Mouse (Mus musculus): Measurements from ENCODE around the gene Nadsyn1.

GRCm38 (mm10) chr7:143830399-143830798, 7.8 kb upstream of the Nadsyn1 start:
- TF ChIP-seq CTCF (IDR thresholded peaks at IDR 0.05; ENCODE audit: low read depth) = no peak
- TF ChIP-seq EP300 (IDR thresholded peaks at IDR 0.05; ENCODE audit: low read depth) = no peak
